Mouse (Mus musculus) small intestine, adult 10 weeks (tissue): ENCODE results near the gene Gm15023. TPM values are rescaled to one million over a fixed set of nuclear protein-coding genes. Genes with fewer than 3 reads are reported as not detected.

Source experiments
- polyA plus RNA-seq: library from polyadenylated mRNA; stranded (reverse); fragments of 350-450 nt; fragmentation: Illumina TruSeq; extraction: RNeasy Lipid Tissue Mini Kit (QIAGEN cat#74804); gene quantifications from one replicate; pipeline ENCODE4 v1.2.3, GENCODE M21; 2014; ENCODE audit warnings: low replicate concordance

Gene Gm15023
- not detected for polyA plus RNA-seq

DNA sequence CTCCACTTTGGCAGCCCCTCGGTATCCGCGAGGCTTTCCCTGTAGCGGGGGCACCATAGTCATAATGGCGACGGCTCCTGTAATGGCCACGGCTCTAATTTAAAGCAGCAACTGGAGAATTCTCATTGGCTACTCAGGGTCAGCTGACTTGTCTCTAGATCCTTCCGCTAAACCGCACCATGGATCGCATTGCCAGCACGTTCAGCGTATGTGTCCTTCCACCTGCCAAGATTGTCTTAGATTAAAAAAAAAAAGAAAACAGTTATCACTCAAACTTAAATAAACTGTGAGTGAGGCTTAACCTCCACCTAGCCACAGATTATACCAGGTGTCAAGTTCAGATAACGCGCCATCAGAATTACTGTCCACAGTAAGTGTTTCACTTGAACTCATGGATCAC is at the start of gene Gm15023:
Gene Gm15023, minus strand, starts transcription at position 101 of the 400 bp plus-strand sequence.

DNA sequence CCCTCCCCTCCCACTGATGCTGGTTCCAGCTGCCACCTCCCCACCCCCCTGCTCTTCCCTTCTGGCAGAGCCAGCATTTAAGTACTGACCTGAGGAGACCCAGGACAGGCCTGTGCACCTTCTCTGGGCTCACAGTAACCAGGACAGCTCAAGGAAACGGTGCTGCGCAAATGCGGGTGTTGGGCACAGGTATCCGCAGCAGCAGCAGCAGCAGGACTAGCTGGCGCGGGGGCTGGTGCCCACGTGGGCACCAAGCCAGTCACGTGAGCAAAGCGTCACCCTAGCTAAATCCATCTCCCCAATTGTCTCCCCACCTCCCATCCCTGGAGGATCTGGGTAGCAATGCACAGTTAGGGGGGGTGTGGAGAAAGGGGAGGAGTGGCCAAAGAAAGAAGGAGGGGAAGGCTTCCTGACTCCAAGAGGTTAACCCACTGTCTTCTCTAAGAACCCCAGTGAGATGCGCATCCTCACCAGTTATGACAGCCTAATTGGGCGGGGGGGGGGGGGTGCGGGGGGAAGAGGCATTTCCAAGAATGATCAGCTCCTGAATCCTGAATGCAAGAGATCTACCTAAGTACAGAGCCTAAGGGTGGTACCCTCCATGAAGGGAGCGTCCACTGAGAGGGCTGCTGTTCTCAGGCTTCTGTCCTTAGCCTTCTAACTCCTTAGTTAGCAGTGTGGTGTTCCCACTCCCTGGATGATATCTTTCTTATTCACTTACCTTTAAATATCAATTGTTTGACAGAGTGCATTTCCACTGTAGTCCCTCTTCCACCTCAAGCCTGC is 33.2 kb upstream of the Gm15023 start, which contains the start of gene Tceal6:
Gene Tceal6, minus strand, starts transcription at position 252 of the 786 bp plus-strand sequence.

Other genes with a start within 250 kb of the Gm15023 start
- gene Nxf2, start 212.9 kb downstream of the Gm15023 start, polyA plus RNA-seq, result not detected
- 7.5 TPM for gene Zmat1, start 168.4 kb downstream of the Gm15023 start, polyA plus RNA-seq
- not detected for gene Tceal6, start 33.1 kb upstream of the Gm15023 start, polyA plus RNA-seq
- gene Pramel3, start 124.7 kb upstream of the Gm15023 start, polyA plus RNA-seq, result not detected
- not detected for gene Gm5128, start 195.7 kb upstream of the Gm15023 start, polyA plus RNA-seq